Mouse (Mus musculus) c-Kit-negative CD71-positive TER-119-positive erythroid progenitor cells, embryonic 14.5 days (primary cell): ENCODE data around the gene Trim26.
A peak's percentile ranks its signal among the peaks of the same experiment; 100 is the strongest.
"Not testable (repeated sequence)": the region's sequence is repeated elsewhere in the genome, so short reads cannot be mapped to it uniquely, and the experiment has no call there.

Source experiments
- DNase-seq: peaks from one replicate; pipeline ENCODE4 v3.0.0-alpha.2; 2013; ENCODE audit warnings: low read depth, low spot score

The Trim26 gene

GRCm38 (mm10) chr17:36836874-36837647, at the start of gene Trim26:
Gene Trim26, plus strand, starts transcription at chr17:36837134.
- DNase-seq: peak; percentile 93

- DNase-seq: no peak
These were observed 48.6 kb upstream of the Trim26 start for GRCm38 (mm10) chr17:36788351-36788750.

GRCm38 (mm10) chr17:36788801-36789200, 48.1 kb upstream of the Trim26 start:
- DNase-seq: peak; percentile 17

- DNase-seq: no peak
These were observed 37.4 kb upstream of the Trim26 start for GRCm38 (mm10) chr17:36799493-36799892.

- DNase-seq: not testable (repeated sequence)
These were observed 36.9 kb upstream of the Trim26 start for GRCm38 (mm10) chr17:36799921-36800462.

GRCm38 (mm10) chr17:36811871-36812270, 25.1 kb upstream of the Trim26 start, which contains the start of gene H2-M10.6:
Gene H2-M10.6, plus strand, starts transcription at chr17:36812171.
- no peak for DNase-seq

GRCm38 (mm10) chr17:36824005-36824404, 12.9 kb upstream of the Trim26 start:
- no peak for DNase-seq

GRCm38 (mm10) chr17:36825525-36825924, 11.4 kb upstream of the Trim26 start:
- DNase-seq: no peak

GRCm38 (mm10) chr17:36826002-36826401, 10.9 kb upstream of the Trim26 start:
- not testable (repeated sequence) for DNase-seq

- no peak for DNase-seq
These were observed 8.4 kb upstream of the Trim26 start for GRCm38 (mm10) chr17:36828488-36828887.

GRCm38 (mm10) chr17:36830470-36830869, 6.5 kb upstream of the Trim26 start:
- no peak for DNase-seq

- DNase-seq: no peak
These were observed 4.2 kb upstream of the Trim26 start for GRCm38 (mm10) chr17:36832694-36833093.

- peak; percentile 48 for DNase-seq
These were observed 1.1 kb upstream of the Trim26 start for GRCm38 (mm10) chr17:36835591-36836426.

GRCm38 (mm10) chr17:36836427-36836812, 514 bp upstream of the Trim26 start:
- no peak for DNase-seq

GRCm38 (mm10) chr17:36839001-36839400, 2.1 kb downstream of the Trim26 start:
- no peak for DNase-seq

GRCm38 (mm10) chr17:36839931-36840330, 3.0 kb downstream of the Trim26 start:
- DNase-seq: no peak

GRCm38 (mm10) chr17:36840961-36841445, 4.1 kb downstream of the Trim26 start:
- no peak for DNase-seq

- no peak for DNase-seq
These were observed 6.8 kb downstream of the Trim26 start for GRCm38 (mm10) chr17:36843696-36844095.

GRCm38 (mm10) chr17:36844286-36844719, 7.4 kb downstream of the Trim26 start:
- DNase-seq: no peak

- no peak for DNase-seq
These were observed 7.8 kb downstream of the Trim26 start for GRCm38 (mm10) chr17:36844725-36845124.

- DNase-seq: no peak
These were observed 12.0 kb downstream of the Trim26 start for GRCm38 (mm10) chr17:36848911-36849310.

GRCm38 (mm10) chr17:36849992-36850391, 13.1 kb downstream of the Trim26 start:
- no peak for DNase-seq
